Mouse (Mus musculus) hindbrain, embryonic 13.5 days (tissue): ENCODE measurements at regions not wholly inside any gene's neighbourhood (a gene's known extent, or its start where the extent isn't known, plus 50 kb on each side); places are given as distances from the start of the nearest gene placed in this dataset.
"Not testable (repeated sequence)": the region's sequence is repeated elsewhere in the genome, so short reads cannot be mapped to it uniquely, and the experiment has no call there.

Experiments used
- ATAC-seq: fragments of 200-750 bp; cut with Nextera tagmentation; 2 replicates; pipeline ENCODE4 v1.8.0; 2017; ENCODE audit warnings: moderate TSS enrichment; ENCODE audit not compliant: low FRiP score
- H3K27ac ChIP-seq: fragments of 300-500 bp; sonication (generic); 2 replicates; pipeline ENCODE4 v1.5.1; 2015; ENCODE audit warnings: inconsistent platforms, mild to moderate bottlenecking, moderate library complexity
- H3K27me3 ChIP-seq: fragments of 300-500 bp; sonication (generic); 2 replicates; pipeline ENCODE4 v1.6.1; 2015; ENCODE audit warnings: mild to moderate bottlenecking, inconsistent platforms
- H3K36me3 ChIP-seq: fragments of 300-500 bp; sonication (generic); 2 replicates; pipeline ENCODE4 v1.6.1; 2015; ENCODE audit warnings: mild to moderate bottlenecking, inconsistent platforms
- H3K4me1 ChIP-seq: fragments of 300-500 bp; sonication (generic); replicated peaks from 2 replicates; pipeline ENCODE4 v1.6.1; 2015; ENCODE audit warnings: inconsistent platforms
- H3K4me2 ChIP-seq: fragments of 300-500 bp; sonication (generic); 2 replicates; pipeline ENCODE4 v1.6.1; 2015; ENCODE audit warnings: inconsistent platforms, mild to moderate bottlenecking, moderate library complexity
- H3K4me3 ChIP-seq: fragments of 300-500 bp; sonication (generic); 2 replicates; pipeline ENCODE4 v1.5.1; 2015; ENCODE audit warnings: mild to moderate bottlenecking, inconsistent platforms
- H3K9ac ChIP-seq: fragments of 300-500 bp; sonication (generic); 2 replicates; pipeline ENCODE4 v1.6.1; 2015; ENCODE audit warnings: mild to moderate bottlenecking, inconsistent platforms
- H3K9me3 ChIP-seq: fragments of 300-500 bp; sonication (generic); 2 replicates; pipeline ENCODE4 v1.6.1; 2016; ENCODE audit warnings: inconsistent platforms
- WGBS: fragments of 180-500 bp; shearing (Covaris S2); methylation state at CpG from one replicate; pipeline ENCODE4 v1.1.7; 2015; 5-methylcytosine and 5-hydroxymethylcytosine counted together

DNA sequence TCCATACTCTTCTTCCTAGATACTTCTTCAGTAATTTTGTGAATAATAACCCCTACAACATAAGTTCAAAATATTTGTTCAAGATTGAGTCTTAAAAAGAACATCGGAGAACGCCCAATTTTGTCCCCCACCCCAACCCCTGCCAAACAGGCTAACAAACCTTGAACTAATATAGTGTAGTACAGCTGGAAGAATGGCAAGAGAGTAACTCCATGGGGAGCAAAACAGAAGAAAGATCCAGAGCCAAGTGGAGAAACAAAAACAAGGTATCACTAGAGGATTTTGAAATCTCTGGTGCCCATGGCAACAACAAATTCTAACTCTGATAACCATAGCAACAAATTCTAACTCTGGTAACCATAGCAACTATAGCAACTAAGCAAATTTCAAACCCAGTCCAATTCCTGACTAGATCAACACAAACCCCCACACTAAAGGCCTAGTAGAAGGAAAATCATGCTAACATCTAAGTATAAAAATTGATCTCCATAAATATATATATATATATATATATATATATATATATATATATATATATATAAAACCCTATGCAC lies 74.2 kb upstream of the Magee2 start:
- Histone ChIP-seq H3K4me3 (no peak overlapping the region), H3K36me3 (no peaks in the 10 kb centered on the region), H3K9me3 (no peaks in the 10 kb centered on the region), H3K9ac (no peak overlapping the region), H3K27me3 (peaks cover 52% of the 10 kb centered on the region), H3K4me2 (no peak overlapping the region), H3K27ac (no peak overlapping the region), H3K4me1 (no peaks in the 10 kb centered on the region)
- no peak for ATAC-seq
- 94% methylated on average over 2 of the region's 2 CpGs for WGBS

GRCm38 (mm10) chrX:104951587-104951986 lies 94.5 kb upstream of the Magee2 start:
- no peak for ATAC-seq
- 45% methylated on average over 2 of the region's 2 CpGs for WGBS
- H3K36me3 ChIP-seq, result no peaks in the 10 kb centered on the region

GRCm38 (mm10) chrX:104952809-104953208 lies 95.7 kb upstream of the Magee2 start:
- not testable (repeated sequence) for H3K4me3 ChIP-seq, H3K27ac ChIP-seq, H3K9me3 ChIP-seq, H3K36me3 ChIP-seq, ATAC-seq, H3K4me1 ChIP-seq, H3K4me2 ChIP-seq, H3K9ac ChIP-seq
- peaks cover 41% of the 10 kb centered on the region for H3K27me3 ChIP-seq
- 56% methylated on average over 4 of the region's 5 CpGs for WGBS

More at GRCm38 (mm10) chrX:104951587-104951986, 94.5 kb upstream of the Magee2 start:
- Histone ChIP-seq H3K9ac (no peak overlapping the region), H3K9me3 (no peaks in the 10 kb centered on the region), H3K4me3 (no peak overlapping the region), H3K4me1 (no peaks in the 10 kb centered on the region), H3K27me3 (peaks cover 41% of the 10 kb centered on the region), H3K4me2 (no peak overlapping the region), H3K27ac (no peak overlapping the region)

GRCm38 (mm10) chrX:104953391-104953790 lies 96.3 kb upstream of the Magee2 start:
- H3K36me3 ChIP-seq, H3K4me2 ChIP-seq, ATAC-seq, H3K4me1 ChIP-seq, H3K9ac ChIP-seq, H3K27ac ChIP-seq, H3K9me3 ChIP-seq, H3K4me3 ChIP-seq: not testable (repeated sequence)
- WGBS, result 69% methylated on average over 1 of the region's 3 CpGs
- H3K27me3 ChIP-seq, result peaks cover 44% of the 10 kb centered on the region

DNA sequence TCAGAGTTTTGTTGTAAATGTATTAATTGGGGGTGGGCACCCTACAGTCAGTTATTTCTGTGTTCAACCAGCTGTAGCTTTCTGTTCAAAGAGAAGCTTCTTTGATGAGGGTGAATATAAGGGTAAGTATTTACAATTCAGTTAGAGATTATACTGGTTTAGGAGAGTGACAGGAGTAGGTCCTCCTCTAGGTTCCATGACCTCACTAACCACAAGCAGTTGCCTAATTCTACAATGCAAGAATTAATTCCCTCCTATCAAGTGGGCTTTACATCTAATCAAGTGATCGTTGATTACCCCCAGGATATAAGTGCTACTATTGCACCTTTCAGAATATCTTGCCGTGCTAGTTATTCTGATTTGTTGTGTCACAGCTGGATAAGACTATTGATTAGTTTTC lies 101.1 kb upstream of the Pbdc1 start:
- Histone ChIP-seq H3K27me3 (peaks cover 57% of the 10 kb centered on the region), H3K36me3 (no peaks in the 10 kb centered on the region), H3K9ac (no peak overlapping the region), H3K4me2 (no peak overlapping the region), H3K9me3 (no peaks in the 10 kb centered on the region), H3K4me3 (no peak overlapping the region), H3K27ac (no peak overlapping the region), H3K4me1 (no peaks in the 10 kb centered on the region)
- ATAC-seq, result no peak
- WGBS, result 86% methylated on average over 2 of the region's 2 CpGs

GRCm38 (mm10) chrX:105003260-105003659 lies 76.3 kb upstream of the Pbdc1 start:
- 70% methylated on average over 3 of the region's 3 CpGs for WGBS
- H3K9ac ChIP-seq, result no peak overlapping the region
- no peak overlapping the region for H3K4me2 ChIP-seq
- H3K36me3 ChIP-seq, result no peaks in the 10 kb centered on the region
- no peaks in the 10 kb centered on the region for H3K9me3 ChIP-seq
- no peaks in the 10 kb centered on the region for H3K4me1 ChIP-seq
- H3K27ac ChIP-seq, result no peak overlapping the region
- ATAC-seq, result no peak
- no peak overlapping the region for H3K4me3 ChIP-seq
- peaks cover 69% of the 10 kb centered on the region for H3K27me3 ChIP-seq

DNA sequence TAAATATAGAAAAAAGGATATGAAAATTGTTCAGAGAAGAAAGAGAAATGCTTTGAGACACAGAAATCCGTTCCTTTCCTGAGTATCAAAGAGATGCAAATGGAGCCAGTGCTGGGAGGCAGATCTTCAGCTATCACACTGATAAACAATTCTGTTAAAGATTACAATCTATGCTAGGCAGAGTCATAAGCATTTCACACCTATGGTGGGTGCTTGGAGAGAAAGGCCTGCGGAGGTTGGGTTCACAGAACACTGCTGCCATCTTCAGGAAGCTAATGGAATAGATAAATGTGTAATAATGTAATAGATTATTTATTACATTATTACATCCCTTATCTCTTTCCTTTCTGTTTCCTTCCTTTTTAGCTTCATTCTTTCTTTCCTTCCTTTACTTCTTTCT lies 73.1 kb upstream of the Pbdc1 start:
- WGBS, result 9% methylated on average over 2 of the region's 2 CpGs
- H3K4me2 ChIP-seq, result no peak overlapping the region
- peaks cover 65% of the 10 kb centered on the region for H3K27me3 ChIP-seq

More for the DNA sequence above, 73.1 kb upstream of the Pbdc1 start:
- no peak for ATAC-seq
- Histone ChIP-seq H3K9me3 (no peaks in the 10 kb centered on the region), H3K4me3 (no peak overlapping the region), H3K4me1 (no peaks in the 10 kb centered on the region), H3K9ac (no peak overlapping the region), H3K36me3 (no peaks in the 10 kb centered on the region), H3K27ac (no peak overlapping the region)
